Mouse (Mus musculus): ENCODE data around the gene Draxin. TPM values are rescaled to one million over a fixed set of nuclear protein-coding genes. Genes with fewer than 3 reads are reported as not detected.

Gene Draxin
- polyA plus RNA-seq (2012; ENCODE audit: low replicate concordance): 0.10 and 0.12 TPM in 2 replicates

GRCm38 (mm10) chr4:148130561-148131413 lies at the start of gene Draxin:
TSS of gene Draxin (minus strand) at chr4:148130698.

GRCm38 (mm10) chr4:148160436-148161390 lies 30.2 kb upstream of the Draxin start, which contains the start of the genes Fbxo44 and Fbxo2:
TSS of gene Fbxo44 (minus strand) at chr4:148160482.
TSS of gene Fbxo2 (plus strand) at chr4:148160621.

GRCm38 (mm10) chr4:148151267-148152168 lies 21.0 kb upstream of the Draxin start, which contains the start of gene Fbxo6:
TSS of gene Fbxo6 (minus strand) at chr4:148152140.

GRCm38 (mm10) chr4:148130133-148130532 lies 365 bp downstream of the Draxin start, which contains the start of gene Mad2l2:
TSS of gene Mad2l2 (plus strand) at chr4:148130384.

GRCm38 (mm10) chr4:148087907-148088527 lies 42.5 kb downstream of the Draxin start, which contains the start of gene Agtrap:
TSS of gene Agtrap (minus strand) at chr4:148088031.

Other genes with a start within 250 kb of the Draxin start
- gene Mfn2, start 226.0 kb downstream of the Draxin start, polyA plus RNA-seq (2012; ENCODE audit: low replicate concordance): 13.6 and 22.1 TPM in 2 replicates
- 11.9 and 12.5 TPM in 2 replicates for gene Plod1, start 193.9 kb downstream of the Draxin start, polyA plus RNA-seq (2012; ENCODE audit: low replicate concordance)
- 141 and 142 TPM in 2 replicates for gene 2510039O18Rik, start 189.8 kb downstream of the Draxin start, polyA plus RNA-seq (2012; ENCODE audit: low replicate concordance)
- not detected in 2 replicates for gene Nppb, start 144.9 kb downstream of the Draxin start, polyA plus RNA-seq (2012; ENCODE audit: low replicate concordance)
- gene Nppa, start 130.0 kb downstream of the Draxin start, polyA plus RNA-seq (2012; ENCODE audit: low replicate concordance): not detected in 2 replicates
- gene Clcn6, start 91.9 kb downstream of the Draxin start, polyA plus RNA-seq (2012; ENCODE audit: low replicate concordance): 4.8 and 5.6 TPM in 2 replicates
- 12.5 and 17.2 TPM in 2 replicates for gene Mthfr, start 91.6 kb downstream of the Draxin start, polyA plus RNA-seq (2012; ENCODE audit: low replicate concordance)
- gene Agtrap, start 42.7 kb downstream of the Draxin start, polyA plus RNA-seq (2012; ENCODE audit: low replicate concordance): 8.4 and 16.3 TPM in 2 replicates
- gene Mad2l2, start 314 bp downstream of the Draxin start, polyA plus RNA-seq (2012; ENCODE audit: low replicate concordance): 9.8 and 19.3 TPM in 2 replicates
- 19.3 and 30.5 TPM in 2 replicates for gene Fbxo6, start 21.4 kb upstream of the Draxin start, polyA plus RNA-seq (2012; ENCODE audit: low replicate concordance)
- gene Fbxo44, start 29.8 kb upstream of the Draxin start, polyA plus RNA-seq (2012; ENCODE audit: low replicate concordance): 4.3 and 5.4 TPM in 2 replicates
- gene Fbxo2, start 29.9 kb upstream of the Draxin start, polyA plus RNA-seq (2012; ENCODE audit: low replicate concordance): 0.41 TPM in 1 of 2 replicates, not detected in the other
- gene Disp3, start 157.3 kb upstream of the Draxin start, polyA plus RNA-seq (2012; ENCODE audit: low replicate concordance): 0.02 and 0.07 TPM in 2 replicates

Measured in hematopoietic multipotent progenitor cell, adult 10-12 weeks (in vitro differentiated cells).